Mouse (Mus musculus) hematopoietic multipotent progenitor cell, adult 10-12 weeks (in vitro differentiated cells): Measurements from ENCODE around the gene Mast3. TPM values are rescaled to one million over a fixed set of nuclear protein-coding genes. Genes with fewer than 3 reads are reported as not detected.

Experiments
- polyA plus RNA-seq: library from polyadenylated mRNA; stranded (reverse); fragments of >175 nt; gene quantifications from 2 replicates; pipeline ENCODE4 v1.2.3, GENCODE M21; 2012; ENCODE audit warnings: low replicate concordance

The Mast3 gene
- 424 and 1,050 TPM in 2 replicates for polyA plus RNA-seq

DNA sequence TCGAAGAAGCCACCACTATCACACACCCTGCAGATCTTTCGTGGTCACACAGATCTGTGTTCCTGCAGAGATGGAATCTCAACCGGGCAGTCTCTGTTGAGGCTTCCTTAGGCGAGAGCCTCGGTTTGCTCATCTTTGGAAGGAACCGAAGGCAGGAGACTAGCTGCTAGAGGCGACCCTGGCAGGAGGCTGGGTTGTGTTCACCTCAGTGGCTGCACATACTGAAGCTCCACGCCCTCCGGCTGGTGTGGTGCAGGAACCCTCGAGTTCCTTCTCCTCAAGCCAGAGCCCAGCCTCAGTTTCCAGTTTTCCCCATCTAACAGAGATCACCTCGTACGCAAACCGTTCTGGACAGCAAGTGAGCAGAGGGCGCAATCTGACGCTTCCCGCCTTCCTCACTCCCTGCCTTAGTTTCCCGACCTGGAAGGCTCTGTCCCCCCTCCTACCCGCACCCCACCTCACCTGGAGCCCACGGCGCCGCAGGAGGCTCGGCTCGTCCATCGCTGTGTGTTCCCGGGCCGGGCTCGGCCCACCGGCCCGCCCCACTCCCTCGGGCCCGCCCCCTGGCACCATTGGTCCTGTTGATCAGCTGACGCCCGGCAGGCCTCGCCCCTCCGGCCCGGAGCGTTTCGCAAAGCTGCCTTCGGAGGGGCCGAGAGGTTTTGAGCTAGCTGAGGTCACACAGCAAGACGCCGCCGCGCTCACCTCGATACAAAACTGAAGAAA lies at the start of gene Mast3:
Mast3 (minus strand) TSS at position 574 of the 726 bp plus-strand sequence.

DNA sequence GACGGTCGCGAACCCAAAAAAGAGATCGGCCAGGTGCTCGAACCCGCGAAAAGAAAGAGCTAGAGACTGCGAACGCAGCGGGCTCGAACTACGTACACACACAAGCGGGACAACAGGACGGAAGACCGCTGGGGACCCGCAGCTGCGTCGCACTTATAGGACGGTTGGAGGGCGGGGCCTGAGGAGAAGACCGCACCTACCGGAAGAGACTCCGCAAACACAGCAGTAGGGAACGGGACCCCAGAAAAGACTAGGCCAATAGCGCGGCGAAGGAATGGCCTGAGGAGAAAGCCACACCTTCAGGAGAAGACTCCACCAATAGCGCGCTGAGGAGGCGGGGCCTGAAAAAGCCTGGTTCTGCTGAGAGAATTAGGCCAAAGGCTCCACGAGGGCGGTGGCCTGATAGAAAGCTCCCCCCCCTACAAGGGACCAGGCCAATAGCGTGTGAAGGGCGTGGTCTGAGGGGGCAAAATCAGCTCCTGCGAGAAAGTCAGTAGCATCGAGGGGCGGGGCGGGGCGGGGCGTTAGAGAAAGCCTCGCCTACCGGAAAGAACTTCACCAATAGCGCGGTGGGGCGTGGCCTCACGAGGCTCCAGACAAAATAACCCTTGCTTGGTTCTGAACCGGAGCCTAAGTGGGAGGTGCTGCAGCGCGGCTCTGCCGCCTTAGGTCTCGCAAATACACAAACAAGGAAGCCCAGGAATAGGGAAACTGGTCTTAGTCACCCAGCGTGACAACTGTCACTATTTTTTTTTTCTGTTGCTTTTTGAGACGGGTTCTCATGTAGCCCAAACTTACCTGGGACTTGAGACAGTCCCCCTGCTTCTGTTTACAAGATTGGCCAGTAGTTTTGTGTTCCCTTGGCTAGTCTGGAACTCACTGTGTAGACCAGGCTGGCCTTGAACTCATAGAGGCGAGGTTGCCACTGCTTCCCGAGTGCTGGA lies 34.8 kb upstream of the Mast3 start, which contains the start of gene Arrdc2:
Arrdc2 (minus strand) TSS at position 313 of the 944 bp plus-strand sequence.

DNA sequence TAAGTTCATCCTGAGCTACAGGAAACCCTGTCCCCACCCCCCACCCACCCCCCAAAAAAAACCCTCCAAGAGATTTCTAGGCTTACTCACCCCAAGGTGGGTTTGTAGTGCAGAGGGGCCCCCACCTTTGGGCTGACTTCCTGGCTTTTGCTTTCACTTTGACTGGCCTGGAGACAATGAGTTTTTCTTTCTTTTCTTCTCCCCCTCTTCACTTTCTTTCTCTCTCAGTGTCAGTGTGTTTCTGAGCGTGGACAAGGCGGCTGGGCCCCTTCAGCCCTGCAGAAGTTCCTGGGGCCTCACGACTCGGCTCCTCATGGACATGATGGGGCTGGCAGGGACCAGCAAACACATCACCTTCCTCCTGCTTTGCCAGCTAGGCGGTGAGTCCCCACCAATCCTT lies 3.4 kb upstream of the Mast3 start, which contains the start of gene Il12rb1:
Il12rb1 (plus strand) TSS at position 211 of the 400 bp plus-strand sequence.

DNA sequence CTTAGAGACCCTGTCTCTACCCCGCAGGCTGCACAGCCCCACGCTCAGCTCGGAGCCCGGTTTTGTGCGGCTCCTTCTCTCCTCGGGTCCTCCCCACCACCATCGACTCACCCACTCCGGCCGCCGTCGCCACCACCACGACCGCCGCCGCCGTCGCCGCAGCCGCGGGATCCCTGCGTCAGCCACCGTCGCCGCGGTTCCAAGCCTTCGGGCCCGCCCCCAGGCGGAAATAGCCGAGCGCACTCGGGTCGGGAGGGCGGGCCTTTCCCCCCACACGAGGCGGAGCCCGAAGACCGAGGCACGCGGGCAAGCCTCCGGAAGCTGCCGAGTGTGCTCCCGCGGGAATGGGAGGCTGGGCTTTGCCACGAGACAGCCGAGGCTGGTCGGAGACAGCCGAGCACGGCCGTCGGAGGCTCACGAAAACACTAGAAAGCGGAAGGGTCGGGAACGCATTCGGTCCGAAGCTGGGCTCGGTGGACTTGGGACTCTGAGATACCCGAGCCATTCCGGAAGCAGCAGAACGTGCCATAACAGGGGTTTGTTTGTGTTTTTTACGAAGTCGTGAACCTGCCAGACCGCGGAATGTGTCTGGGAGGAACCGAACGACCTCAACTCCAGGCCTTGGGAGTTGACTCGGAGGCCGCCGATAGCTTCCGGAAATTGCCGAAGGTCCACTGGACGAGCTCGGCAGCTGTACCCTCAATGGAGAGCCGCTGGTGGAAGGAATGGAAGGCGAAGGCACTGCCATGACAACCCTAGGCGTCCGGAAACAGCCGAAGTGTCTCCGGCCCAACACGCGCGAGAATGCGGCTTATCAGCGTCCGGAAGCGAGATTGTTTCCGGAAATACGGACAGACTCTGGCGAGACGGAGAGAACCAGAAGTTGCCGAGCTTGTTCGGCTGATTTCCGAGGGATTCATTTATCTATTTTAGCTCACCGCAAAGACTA lies 28.1 kb downstream of the Mast3 start, which contains the start of gene Pik3r2:
Pik3r2 (minus strand) TSS at position 218 of the 949 bp plus-strand sequence.

DNA sequence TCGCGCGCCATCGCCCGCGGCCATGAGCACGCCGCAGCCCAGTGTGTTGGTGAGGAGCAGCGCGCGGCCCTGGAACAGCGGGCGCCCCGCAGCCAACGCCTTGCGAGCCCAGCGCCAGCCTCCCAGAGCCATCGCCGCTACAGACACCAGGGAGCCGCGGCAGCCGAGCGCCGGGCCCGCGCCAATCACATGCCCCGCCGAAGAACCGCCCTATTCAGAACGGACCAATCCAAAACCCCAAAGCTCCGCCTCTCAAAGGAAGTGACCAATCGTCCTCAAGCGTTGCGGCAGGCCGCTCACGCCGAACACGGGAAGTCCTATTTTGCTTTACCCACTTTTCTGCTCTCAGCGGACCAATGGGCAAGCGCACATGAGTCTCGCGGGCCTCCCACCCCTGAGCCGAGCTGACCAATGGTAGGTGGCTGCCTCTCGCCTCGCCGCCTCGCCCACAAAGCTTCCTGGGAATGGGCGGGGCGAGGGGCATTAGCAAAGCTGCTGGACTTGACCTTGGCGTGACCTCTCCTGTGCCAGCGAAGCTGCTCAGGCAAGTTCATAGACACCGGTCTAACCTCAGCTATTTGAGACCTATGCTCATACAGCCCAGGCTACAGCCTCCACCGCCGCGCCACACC lies 44.0 kb downstream of the Mast3 start, which contains the start of gene Mpv17l2:
Mpv17l2 (minus strand) TSS at position 172 of the 632 bp plus-strand sequence.

DNA sequence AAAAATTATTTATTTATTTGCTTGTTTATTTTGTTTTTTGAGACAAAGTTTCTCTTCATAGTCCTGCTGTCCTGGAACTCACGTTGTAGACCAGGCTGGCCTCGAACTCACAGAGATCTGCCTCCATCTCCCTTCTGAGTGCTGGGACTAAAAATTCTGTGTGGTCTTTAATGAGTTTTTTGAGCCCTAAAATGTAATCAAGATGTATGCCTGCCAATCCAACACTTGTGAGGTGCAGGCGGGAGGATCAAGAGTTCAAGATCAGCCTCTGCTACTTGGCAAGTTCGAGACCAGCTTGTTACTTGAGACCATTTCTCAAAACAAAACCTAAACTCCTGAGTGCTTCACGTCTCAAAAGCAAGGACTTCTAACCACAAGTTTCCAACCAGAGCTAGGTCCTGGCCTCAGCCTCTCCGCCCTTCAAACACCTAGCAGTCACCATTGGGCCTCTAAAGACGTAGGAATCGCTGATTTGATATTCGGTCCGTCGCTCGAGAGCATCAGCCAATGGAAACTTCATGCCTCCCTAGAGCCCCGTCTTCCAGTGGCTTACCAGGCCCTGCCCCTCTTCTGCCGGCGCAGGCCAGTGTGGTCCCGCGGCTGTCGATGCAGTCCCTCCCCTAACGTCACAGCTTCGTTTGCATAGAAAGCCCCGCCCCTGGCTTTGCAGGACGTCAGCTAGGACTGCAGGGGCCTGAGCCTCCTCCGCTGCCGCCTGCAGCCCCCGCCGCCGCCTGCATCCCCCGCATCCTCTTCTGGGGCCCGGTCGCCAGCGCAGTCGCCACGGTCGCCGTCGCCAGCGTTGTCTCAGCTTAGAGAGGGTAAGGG lies 50.6 kb downstream of the Mast3 start, which contains the start of gene Rab3a:
Rab3a (plus strand) TSS at position 637 of the 828 bp plus-strand sequence.

Other genes with a start within 250 kb of the Mast3 start
- gene Isyna1, start 210.7 kb downstream of the Mast3 start, polyA plus RNA-seq, result 123 and 176 TPM in 2 replicates
- gene Ssbp4, start 196.2 kb downstream of the Mast3 start, polyA plus RNA-seq, result 364 and 1,497 TPM in 2 replicates
- gene Lrrc25, start 188.9 kb downstream of the Mast3 start, polyA plus RNA-seq, result 40.3 and 51.0 TPM in 2 replicates
- gene Gdf15, start 172.6 kb downstream of the Mast3 start, polyA plus RNA-seq, result 0.58 and 1.2 TPM in 2 replicates
- 3.4 and 3.7 TPM in 2 replicates for gene Pgpep1, start 144.7 kb downstream of the Mast3 start, polyA plus RNA-seq
- gene Lsm4, start 131.8 kb downstream of the Mast3 start, polyA plus RNA-seq, result 257 and 405 TPM in 2 replicates
- gene Jund, start 106.1 kb downstream of the Mast3 start, polyA plus RNA-seq, result 801 and 2,923 TPM in 2 replicates
- 0.03 TPM in 1 of 2 replicates, not detected in the other for gene Iqcn, start 101.6 kb downstream of the Mast3 start, polyA plus RNA-seq
- 0.20 TPM in 1 of 2 replicates, not detected in the other for gene Gm3336, start 86.5 kb downstream of the Mast3 start, polyA plus RNA-seq
- gene Pde4c, start 81.3 kb downstream of the Mast3 start, polyA plus RNA-seq, result 8.2 and 8.4 TPM in 2 replicates
- 23.3 and 50.9 TPM in 2 replicates for gene Rab3a, start 50.4 kb downstream of the Mast3 start, polyA plus RNA-seq
- gene Mpv17l2, start 44.1 kb downstream of the Mast3 start, polyA plus RNA-seq, result 67.8 and 94.2 TPM in 2 replicates
- gene Pik3r2, start 28.3 kb downstream of the Mast3 start, polyA plus RNA-seq, result 55.0 and 106 TPM in 2 replicates
- 4.7 and 10.2 TPM in 2 replicates for gene Il12rb1, start 3.4 kb upstream of the Mast3 start, polyA plus RNA-seq
- gene Arrdc2, start 34.7 kb upstream of the Mast3 start, polyA plus RNA-seq, result 68.9 and 169 TPM in 2 replicates
- gene Kcnn1, start 58.2 kb upstream of the Mast3 start, polyA plus RNA-seq, result 0.33 and 0.61 TPM in 2 replicates
- gene Ccdc124, start 68.9 kb upstream of the Mast3 start, polyA plus RNA-seq, result 116 and 130 TPM in 2 replicates
- gene Slc5a5, start 87.7 kb upstream of the Mast3 start, polyA plus RNA-seq, result 0.16 and 0.54 TPM in 2 replicates
- 1,142 and 8,485 TPM in 2 replicates for gene Rpl18a, start 92.4 kb upstream of the Mast3 start, polyA plus RNA-seq
- gene Map1s, start 100.9 kb upstream of the Mast3 start, polyA plus RNA-seq, result 86.1 and 126 TPM in 2 replicates